31 mouse cellular contexts compared by ENCODE assay signal in the genomic region with DNA sequence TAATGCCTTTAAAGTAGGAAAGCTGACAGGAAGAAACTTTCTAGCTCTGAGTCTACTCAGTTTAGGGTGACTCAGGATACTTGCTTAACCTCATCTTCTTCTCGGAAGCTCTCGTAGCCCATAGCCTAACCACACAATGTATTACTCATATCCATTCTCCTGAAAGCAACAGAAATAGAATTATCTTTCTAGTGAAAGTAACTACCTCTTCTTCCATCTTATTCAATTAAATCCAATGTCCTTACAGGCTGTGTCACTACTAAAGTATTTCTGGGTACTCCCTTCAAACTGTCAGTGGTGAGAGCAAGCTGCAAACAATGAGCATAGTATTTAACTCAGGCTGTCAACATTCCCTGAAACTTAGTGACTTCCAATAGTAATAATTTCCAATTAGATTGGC. TPM values are rescaled to one million over a fixed set of nuclear protein-coding genes. Genes with fewer than 3 reads are reported as not detected.
"Had no signal": no experiment of that assay in that cellular context is flagged by ENCODE, and none has a peak within 500 bp of the region (broad histone marks: within the 10 kb centered on the region; RNA-seq: fewer than 3 reads in every experiment).

No protein-coding gene starts in this region.

- H3K4me3 ChIP-seq: layer of hippocampus, adult 2 months; liver, embryonic 13.5 days; neural tube, embryonic 12.5 days; neural tube, embryonic 15.5 days; stomach, embryonic 15.5 days had no signal

- H3K27me3 ChIP-seq: liver, embryonic 13.5 days; neural tube, embryonic 12.5 days; neural tube, embryonic 15.5 days; stomach, embryonic 15.5 days had no signal

- H3K4me2 ChIP-seq: liver, embryonic 13.5 days; midbrain, embryonic 11.5 days; neural tube, embryonic 12.5 days; neural tube, embryonic 15.5 days; stomach, embryonic 15.5 days had no signal

- H3K36me3 ChIP-seq: liver, embryonic 13.5 days; neural tube, embryonic 12.5 days; neural tube, embryonic 15.5 days; stomach, embryonic 15.5 days had no signal

- H3K27ac ChIP-seq: layer of hippocampus, adult 2 months; liver, embryonic 13.5 days; neural tube, embryonic 12.5 days; neural tube, embryonic 15.5 days; stomach, embryonic 15.5 days had no signal

- H3K9ac ChIP-seq: liver, embryonic 13.5 days; neural tube, embryonic 12.5 days; neural tube, embryonic 15.5 days; stomach, embryonic 15.5 days had no signal

- DNase-seq: kidney, adult 9 months; kidney, postnatal 14 days; kidney, postnatal 4 days; layer of hippocampus, adult 9-11 months; liver, embryonic 13.5 days; lung, adult 2 months; lung, postnatal 14 days; lung, postnatal 4 days; midbrain, embryonic 14.5 days; right cerebral cortex, adult 18-20 months; right cerebral cortex, postnatal 25 days; spleen, adult 18-20 months; thymus, postnatal 25 days had no signal

- H3K4me1 ChIP-seq: liver, embryonic 13.5 days; neural tube, embryonic 12.5 days; neural tube, embryonic 15.5 days; stomach, embryonic 15.5 days had no signal

RNA-seq across cellular contexts. Expression of gene Nt5c1b, which starts 40.3 kb away (rescaled TPM):
- total RNA-seq: layer of hippocampus, adult 2 months; layer of hippocampus, postnatal 25 days; left cerebral cortex, adult 18-20 months; left cerebral cortex, postnatal 36 days; liver, adult 2 months; megakaryocyte progenitor cell, adult 5-6 weeks; megakaryocyte-erythroid progenitor cell, adult 5-6 weeks; midbrain, postnatal 0 days had no signal
- polyA plus RNA-seq: kidney, embryonic 16.5 days; limb, embryonic 11.5 days; limb, embryonic 14.5 days; liver, adult 2 months; liver, embryonic 13.5 days; liver, embryonic 16.5 days; lung, adult 2 months; lung, embryonic 16.5 days; midbrain, embryonic 11.5 days; midbrain, embryonic 14.5 days; midbrain, postnatal 0 days; neural tube, embryonic 12.5 days; neural tube, embryonic 15.5 days; stomach, embryonic 15.5 days; thymus, postnatal 0 days had no signal
